Mouse (Mus musculus) bone marrow, adult 2 months (tissue): ENCODE results near the gene Pkmyt1.

Experiments used
- CTCF ChIP-seq: fragments of 200-500 bp; IDR thresholded peaks from 2 replicates; pipeline ENCODE4 v1.5.1; 2011; ENCODE audit warnings: low read length, control low read depth; ENCODE audit not compliant: control insufficient read depth, insufficient read depth
- POLR2A ChIP-seq: fragments of 200-500 bp; IDR thresholded peaks from 2 replicates; pipeline ENCODE4 v1.6.1; 2011; ENCODE audit warnings: low read depth, mild to moderate bottlenecking, control low read depth, low read length, borderline replicate concordance; ENCODE audit not compliant: control insufficient read depth

GRCm38 (mm10) chr17:23758801-23759200 lies 32.7 kb downstream of the Pkmyt1 start:
- no peak for TF ChIP-seq CTCF
- TF ChIP-seq POLR2A = no peak
